In the genomic region with DNA sequence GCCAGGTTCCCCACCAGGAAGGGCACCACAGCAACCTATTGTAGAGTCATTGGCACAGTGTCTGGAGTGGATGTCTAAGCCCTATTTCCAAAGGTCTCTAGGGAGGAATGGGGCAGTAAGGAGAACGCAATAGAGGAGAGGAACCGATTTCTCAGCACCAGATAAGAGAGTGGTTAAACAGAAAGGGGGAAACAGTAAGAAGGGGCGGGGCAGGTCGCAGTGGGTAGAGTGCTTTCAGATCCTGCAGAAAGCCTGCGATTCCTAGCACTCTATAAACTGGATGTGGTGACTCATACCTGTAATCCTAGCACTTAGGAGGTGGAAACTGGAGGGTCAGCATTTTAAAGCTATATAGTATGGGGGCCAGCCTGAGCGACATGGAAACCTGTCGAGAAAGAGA, we compare ENCODE assay signal across 29 mouse cellular contexts. TPM values are rescaled to one million over a fixed set of nuclear protein-coding genes. Genes with fewer than 3 reads are reported as not detected.
DNase-seq lines count a peak whose midpoint lies in the region; ATAC-seq and TF ChIP-seq lines count a peak whose summit lies in the region.
"Had no signal": no experiment of that assay in that cellular context is flagged by ENCODE, and none has a peak within 500 bp of the region (broad histone marks: within the 10 kb centered on the region; RNA-seq: fewer than 3 reads in every experiment).

No protein-coding gene starts in this region.

- H3K9me3 ChIP-seq in hindbrain, embryonic 11.5 days (ENCODE audit: control insufficient read depth, low read length), result no peaks in the 10 kb centered on the region
- no peaks in the 10 kb centered on the region for H3K9me3 ChIP-seq in hindbrain, embryonic 13.5 days
- no peaks in the 10 kb centered on the region for H3K9me3 ChIP-seq in stomach, embryonic 15.5 days
- no peaks in the 10 kb centered on the region for H3K9me3 ChIP-seq in stomach, postnatal 0 days (ENCODE audit: control insufficient read depth, low read length)
- H3K9me3 ChIP-seq: embryonic facial prominence, embryonic 10.5 days; forebrain, embryonic 13.5 days; heart, embryonic 12.5 days; hindbrain, embryonic 10.5 days had no signal

- ATAC-seq in hindbrain, embryonic 11.5 days (ENCODE audit: low FRiP score), result no peak
- no peak for ATAC-seq in hindbrain, embryonic 13.5 days (ENCODE audit: low FRiP score)
- ATAC-seq in stomach, embryonic 15.5 days (ENCODE audit: insufficient read depth, low FRiP score, low read depth), result 0 out of 2 replicates have a peak, but pooled peaks have one; percentile 60
- ATAC-seq in stomach, postnatal 0 days (ENCODE audit: low FRiP score, low TSS enrichment), result no peak; the same call in 1 of the 2 replicates
- ATAC-seq in megakaryocyte, adult 5-6 weeks (ENCODE audit: poor library complexity, severe bottlenecking), result peak; percentile 49; the same call in 1 of the 2 replicates
- ATAC-seq: CD4-positive, CD25-positive, alpha-beta regulatory T cell, adult 4 months; forebrain, embryonic 13.5 days; forebrain, postnatal 0 days; hindbrain, embryonic 16.5 days; intestine, embryonic 16.5 days; Patski had no signal

- H3K27ac ChIP-seq in hindbrain, embryonic 11.5 days (ENCODE audit: low read depth, low read length), result no peak overlapping the region
- H3K27ac ChIP-seq in hindbrain, embryonic 13.5 days, result no peak overlapping the region
- H3K27ac ChIP-seq in stomach, embryonic 15.5 days, result no peak overlapping the region
- H3K27ac ChIP-seq in stomach, postnatal 0 days (replicated peaks), result no peak overlapping the region
- H3K27ac ChIP-seq: embryonic facial prominence, embryonic 10.5 days; forebrain, embryonic 13.5 days; hindbrain, embryonic 10.5 days had no signal

- no peak overlapping the region for H3K9ac ChIP-seq in hindbrain, embryonic 11.5 days (ENCODE audit: low read depth, low read length)
- H3K9ac ChIP-seq in hindbrain, embryonic 13.5 days, result no peak overlapping the region
- no peak overlapping the region for H3K9ac ChIP-seq in stomach, embryonic 15.5 days
- H3K9ac ChIP-seq in stomach, postnatal 0 days (ENCODE audit: low read length), result no peak overlapping the region
- H3K9ac ChIP-seq: forebrain, embryonic 13.5 days; forebrain, postnatal 0 days; heart, embryonic 12.5 days had no signal

- H3K4me3 ChIP-seq in hindbrain, embryonic 11.5 days (ENCODE audit: low read depth, low read length), result no peak overlapping the region
- no peak overlapping the region for H3K4me3 ChIP-seq in hindbrain, embryonic 13.5 days
- H3K4me3 ChIP-seq in stomach, embryonic 15.5 days (replicated peaks), result no peak overlapping the region
- H3K4me3 ChIP-seq in stomach, postnatal 0 days (ENCODE audit: low read depth, low read length), result no peak overlapping the region
- H3K4me3 ChIP-seq: embryonic facial prominence, embryonic 10.5 days; forebrain, embryonic 13.5 days; heart, embryonic 12.5 days; hindbrain, embryonic 10.5 days had no signal

- H3K36me3 ChIP-seq in hindbrain, embryonic 11.5 days (ENCODE audit: control insufficient read depth, insufficient read depth, low read length), result no peaks in the 10 kb centered on the region
- no peaks in the 10 kb centered on the region for H3K36me3 ChIP-seq in hindbrain, embryonic 13.5 days
- no peaks in the 10 kb centered on the region for H3K36me3 ChIP-seq in stomach, embryonic 15.5 days
- no peaks in the 10 kb centered on the region for H3K36me3 ChIP-seq in stomach, postnatal 0 days (ENCODE audit: control insufficient read depth, insufficient read depth, low read length)
- H3K36me3 ChIP-seq: embryonic facial prominence, embryonic 10.5 days; heart, embryonic 12.5 days; hindbrain, embryonic 10.5 days had no signal

- TF ChIP-seq CTCF in stomach, postnatal 0 days (IDR thresholded peaks at IDR 0.05; ENCODE audit: low read depth), result no peak

- DNase-seq in hindbrain, embryonic 11.5 days (ENCODE audit: low spot score), result peak; percentile 2
- DNase-seq in stomach, postnatal 0 days (ENCODE audit: low spot score), result no peak
- DNase-seq in thymus, postnatal 10 days (ENCODE audit: low spot score in 2 of 2), result no peak
- DNase-seq in c-Kit-positive CD71-positive TER-119-positive erythroid progenitor cells, embryonic 14.5 days (ENCODE audit: low spot score), result no peak
- DNase-seq: adrenal gland, adult 2 months; adrenal gland, postnatal 25 days; B cell, adult 2 months; cerebellum, adult 2 months; cerebellum, postnatal 14 days; forebrain, postnatal 0 days; gastrocnemius, postnatal 14 days had no signal

- H3K4me1 ChIP-seq in hindbrain, embryonic 11.5 days (replicated peaks; ENCODE audit: control insufficient read depth, insufficient read depth, low read length), result no peaks in the 10 kb centered on the region
- H3K4me1 ChIP-seq in hindbrain, embryonic 13.5 days (replicated peaks), result no peaks in the 10 kb centered on the region
- 0 out of 2 replicates have a peak, but pooled peaks cover 2% of the 10 kb centered on the region for H3K4me1 ChIP-seq in stomach, embryonic 15.5 days
- no peaks in the 10 kb centered on the region for H3K4me1 ChIP-seq in stomach, postnatal 0 days (replicated peaks; ENCODE audit: control insufficient read depth, insufficient read depth)
- H3K4me1 ChIP-seq: heart, embryonic 12.5 days; hindbrain, embryonic 10.5 days had no signal

- H3K4me2 ChIP-seq in hindbrain, embryonic 11.5 days (replicated peaks; ENCODE audit: low read depth, low read length), result no peak overlapping the region
- H3K4me2 ChIP-seq in hindbrain, embryonic 13.5 days, result no peak overlapping the region
- H3K4me2 ChIP-seq in stomach, embryonic 15.5 days, result no peak overlapping the region
- H3K4me2 ChIP-seq in stomach, postnatal 0 days (replicated peaks; ENCODE audit: low read depth), result no peak overlapping the region
- H3K4me2 ChIP-seq: forebrain, embryonic 13.5 days; heart, embryonic 12.5 days had no signal

- peaks cover 92% of the 10 kb centered on the region for H3K27me3 ChIP-seq in hindbrain, embryonic 11.5 days (ENCODE audit: control insufficient read depth, insufficient read depth, low read length)
- peaks cover 99% of the 10 kb centered on the region for H3K27me3 ChIP-seq in hindbrain, embryonic 13.5 days
- H3K27me3 ChIP-seq in stomach, embryonic 15.5 days (replicated peaks), result peaks cover 92% of the 10 kb centered on the region
- H3K27me3 ChIP-seq in stomach, postnatal 0 days (ENCODE audit: control insufficient read depth, insufficient read depth, low read length), result peaks cover 24% of the 10 kb centered on the region

- WGBS in hindbrain, embryonic 11.5 days, result 1% methylated on average over 7 of the region's 7 CpGs
- WGBS in hindbrain, embryonic 13.5 days, result 0% methylated on average over 7 of the region's 7 CpGs
- 3% methylated on average over 7 of the region's 7 CpGs for WGBS in stomach, embryonic 15.5 days
- 1% methylated on average over 7 of the region's 7 CpGs for WGBS in stomach, postnatal 0 days

- TF ChIP-seq EP300 in stomach, postnatal 0 days (optimal IDR thresholded peaks at IDR 0.05), result no peak

RNA-seq across cellular contexts. Expression of a gene that starts 14.4 kb away (rescaled TPM):
- polyA plus RNA-seq in hindbrain, embryonic 11.5 days (2014; fragmentation: Nextera tagmentation; extraction: Ambion mirVana), result 0.23 and 0.39 TPM in 2 replicates
- not detected in 2 replicates for polyA plus RNA-seq in hindbrain, embryonic 13.5 days (2015; fragmentation: Nextera tagmentation; extraction: Ambion mirVana)
- polyA plus RNA-seq in stomach, embryonic 15.5 days (2015; fragmentation: Nextera tagmentation; extraction: Ambion mirVana), result not detected in 2 replicates
- polyA plus RNA-seq in stomach, postnatal 0 days (2015; fragmentation: Nextera tagmentation; extraction: Ambion mirVana), result 0.07 TPM in 1 of 2 replicates, not detected in the other
- total RNA-seq in megakaryocyte, adult 5-6 weeks (2015), result not detected in 2 replicates
- total RNA-seq in megakaryocyte, adult 5-6 weeks (2017), result not detected in 2 replicates
- total RNA-seq: adrenal gland, adult 2 months; adrenal gland, postnatal 25 days; forebrain, postnatal 0 days; gastrocnemius, adult 18-20 months; gastrocnemius, postnatal 14 days; heart, adult 8-10 months; heart, postnatal 25 days had no signal
- polyA plus RNA-seq: adrenal gland, adult 2 months; cerebellum, adult 2 months; cortical plate, adult 2 months; forebrain, embryonic 13.5 days; forebrain, postnatal 0 days; gonadal fat pad, adult 2 months; heart, embryonic 16.5 days; hindbrain, embryonic 16.5 days; intestine, embryonic 16.5 days had no signal

RNA-seq across cellular contexts. Expression of a gene that starts 19.0 kb away (rescaled TPM):
- polyA plus RNA-seq in hindbrain, embryonic 11.5 days (2014; fragmentation: Nextera tagmentation; extraction: Ambion mirVana), result not detected in 2 replicates
- polyA plus RNA-seq in hindbrain, embryonic 13.5 days (2015; fragmentation: Nextera tagmentation; extraction: Ambion mirVana), result not detected in 2 replicates
- polyA plus RNA-seq in stomach, embryonic 15.5 days (2015; fragmentation: Nextera tagmentation; extraction: Ambion mirVana), result 0.08 TPM in 1 of 2 replicates, not detected in the other
- polyA plus RNA-seq in stomach, postnatal 0 days (2015; fragmentation: Nextera tagmentation; extraction: Ambion mirVana), result not detected in 2 replicates
- total RNA-seq in megakaryocyte, adult 5-6 weeks (2015), result not detected in 2 replicates
- not detected in 2 replicates for total RNA-seq in megakaryocyte, adult 5-6 weeks (2017)
- total RNA-seq: adrenal gland, adult 2 months; adrenal gland, postnatal 25 days; forebrain, postnatal 0 days; gastrocnemius, adult 18-20 months; gastrocnemius, postnatal 14 days had no signal
- polyA plus RNA-seq: CD4-positive, CD25-positive, alpha-beta regulatory T cell, adult 4 months; cerebellum, adult 2 months; cortical plate, adult 2 months; embryonic facial prominence, embryonic 10.5 days; embryonic facial prominence, embryonic 14.5 days; forebrain, embryonic 13.5 days; forebrain, postnatal 0 days; gonadal fat pad, adult 2 months; heart, embryonic 12.5 days; hindbrain, embryonic 10.5 days; hindbrain, embryonic 16.5 days; intestine, embryonic 16.5 days; Patski had no signal

RNA-seq across cellular contexts. Expression of a gene that starts 40.7 kb away (rescaled TPM):
- not detected in 2 replicates for polyA plus RNA-seq in hindbrain, embryonic 11.5 days (2014; fragmentation: Nextera tagmentation; extraction: Ambion mirVana)
- polyA plus RNA-seq in hindbrain, embryonic 13.5 days (2015; fragmentation: Nextera tagmentation; extraction: Ambion mirVana), result not detected in 2 replicates
- polyA plus RNA-seq in stomach, embryonic 15.5 days (2015; fragmentation: Nextera tagmentation; extraction: Ambion mirVana), result 0.24 TPM in 1 of 2 replicates, not detected in the other
- polyA plus RNA-seq in stomach, postnatal 0 days (2015; fragmentation: Nextera tagmentation; extraction: Ambion mirVana), result 0.11 and 0.15 TPM in 2 replicates
- total RNA-seq in megakaryocyte, adult 5-6 weeks (2015), result not detected in 2 replicates
- total RNA-seq in megakaryocyte, adult 5-6 weeks (2017), result not detected in 2 replicates
- total RNA-seq: adrenal gland, postnatal 25 days; forebrain, postnatal 0 days; gastrocnemius, adult 18-20 months; gastrocnemius, postnatal 14 days; heart, postnatal 25 days had no signal
- polyA plus RNA-seq: adrenal gland, adult 2 months; CD4-positive, CD25-positive, alpha-beta regulatory T cell, adult 4 months; cerebellum, adult 2 months; cortical plate, adult 2 months; embryonic facial prominence, embryonic 10.5 days; embryonic facial prominence, embryonic 14.5 days; forebrain, embryonic 13.5 days; gonadal fat pad, adult 2 months; hindbrain, embryonic 10.5 days; hindbrain, embryonic 16.5 days; Patski had no signal

RNA-seq across cellular contexts. Expression of a gene that starts 46.1 kb away (rescaled TPM):
- polyA plus RNA-seq in hindbrain, embryonic 11.5 days (2014; fragmentation: Nextera tagmentation; extraction: Ambion mirVana), result 0.15 TPM in 1 of 2 replicates, not detected in the other
- polyA plus RNA-seq in hindbrain, embryonic 13.5 days (2015; fragmentation: Nextera tagmentation; extraction: Ambion mirVana), result not detected in 2 replicates
- 0.08 TPM in 1 of 2 replicates, not detected in the other for polyA plus RNA-seq in stomach, embryonic 15.5 days (2015; fragmentation: Nextera tagmentation; extraction: Ambion mirVana)
- polyA plus RNA-seq in stomach, postnatal 0 days (2015; fragmentation: Nextera tagmentation; extraction: Ambion mirVana), result 0.08 and 0.30 TPM in 2 replicates
- not detected in 2 replicates for total RNA-seq in megakaryocyte, adult 5-6 weeks (2015)
- not detected in 2 replicates for total RNA-seq in megakaryocyte, adult 5-6 weeks (2017)
- total RNA-seq: adrenal gland, adult 2 months; adrenal gland, postnatal 25 days; gastrocnemius, adult 18-20 months; gastrocnemius, postnatal 14 days; heart, postnatal 25 days had no signal
- polyA plus RNA-seq: adrenal gland, adult 2 months; CD4-positive, CD25-positive, alpha-beta regulatory T cell, adult 4 months; cerebellum, adult 2 months; cortical plate, adult 2 months; embryonic facial prominence, embryonic 10.5 days; forebrain, embryonic 13.5 days; heart, embryonic 12.5 days; hindbrain, embryonic 10.5 days; hindbrain, embryonic 16.5 days; intestine, embryonic 16.5 days; Patski had no signal

Comparison
In these comparisons a context has a peak if more than half of its experiments do, and no peak if none do; other contexts are left out.
1. ATAC-seq: peak in stomach, embryonic 15.5 days (single experiment) and megakaryocyte, adult 5-6 weeks (single experiment); none in hindbrain, embryonic 11.5 days (single experiment), hindbrain, embryonic 13.5 days (single experiment) and stomach, postnatal 0 days (single experiment).